Mouse (Mus musculus): Measurements from ENCODE around the gene Slc15a3. TPM values are rescaled to one million over a fixed set of nuclear protein-coding genes. Genes with fewer than 3 reads are reported as not detected.

Gene Slc15a3
- 0.46 and 2.7 TPM in 2 replicates for total RNA-seq (2014; rRNA removed; ENCODE audit: low replicate concordance)
- polyA plus RNA-seq (2015; fragmentation: Nextera tagmentation; extraction: Ambion mirVana) = 0.43 and 0.59 TPM in 2 replicates

DNA sequence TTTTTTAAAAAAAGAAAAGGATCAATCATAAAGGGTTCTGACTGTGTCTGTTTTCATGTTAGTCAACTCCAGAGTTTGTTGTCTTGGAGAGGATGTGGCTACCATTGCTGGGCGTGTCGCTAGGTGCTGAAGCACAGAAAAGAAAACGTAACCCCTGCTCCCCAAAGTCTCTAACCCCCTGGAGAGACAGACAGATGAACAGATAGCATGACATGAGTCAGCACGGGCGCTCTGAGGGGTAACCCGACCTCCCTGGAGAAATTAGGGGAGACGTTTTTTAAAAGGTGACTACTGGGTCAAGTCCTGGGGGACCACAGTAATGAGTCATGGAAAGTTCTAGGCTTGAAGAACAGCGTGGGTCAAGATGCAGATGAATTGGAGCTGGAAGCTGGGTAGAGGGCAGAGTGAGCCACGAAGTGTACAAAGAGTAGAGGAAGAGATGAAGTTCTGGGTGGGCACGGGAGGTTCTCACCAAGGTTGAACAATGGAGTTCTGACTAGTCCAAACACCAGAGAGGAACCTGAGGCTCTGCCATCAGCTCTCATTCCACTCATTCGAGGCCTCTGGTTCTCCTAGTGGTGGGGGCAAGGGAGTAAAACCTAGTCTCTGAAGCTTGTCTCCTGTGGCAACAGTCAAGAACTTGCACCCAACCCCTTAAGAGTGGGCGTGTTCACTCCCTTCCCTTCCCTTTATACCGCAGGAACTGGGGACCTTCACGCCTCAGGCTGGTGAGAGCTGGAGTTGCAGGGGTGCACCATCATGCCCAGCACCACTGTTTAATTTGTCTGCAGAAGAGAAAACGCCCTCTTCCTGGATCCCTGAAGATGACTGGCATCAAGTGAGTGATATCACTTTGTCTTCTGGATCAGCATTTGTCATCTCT lies at the start of gene Slc15a3:
TSS of gene Slc15a3 (plus strand) at position 718 of the 883 bp plus-strand sequence.
- 68% methylated on average over 15 of the region's 15 CpGs for WGBS
- Histone ChIP-seq H3K4me1 (ENCODE audit: control insufficient read depth, insufficient read depth) (0 out of 2 replicates have a peak, but pooled peaks cover 5% of the 10 kb centered on the region), H3K27me3 (ENCODE audit: control insufficient read depth, insufficient read depth, low read length) (no peaks in the 10 kb centered on the region), H3K9me3 (replicated peaks; ENCODE audit: control insufficient read depth, low read length) (no peaks in the 10 kb centered on the region), H3K27ac (ENCODE audit: low read depth) (no peak within 1 kb of the TSS), H3K4me3 (ENCODE audit: low read depth, low read length) (no peak within 1 kb of the TSS), H3K9ac (replicated peaks; ENCODE audit: low read depth, low read length) (no peak within 1 kb of the TSS), H3K4me2 (ENCODE audit: low read depth, low read length) (no peak within 1 kb of the TSS), H3K36me3 (replicated peaks; ENCODE audit: control insufficient read depth, insufficient read depth, low read length) (no peaks in the 10 kb centered on the region)
- ATAC-seq (ENCODE audit: insufficient read depth, low read depth) (no peak), DNase-seq (ENCODE audit: low spot score) (no peak)
- TF ChIP-seq EP300 (IDR thresholded peaks at IDR 0.05; ENCODE audit: low read depth) (no peak), CTCF (IDR thresholded peaks at IDR 0.05; ENCODE audit: low read depth) (no peak)

DNA sequence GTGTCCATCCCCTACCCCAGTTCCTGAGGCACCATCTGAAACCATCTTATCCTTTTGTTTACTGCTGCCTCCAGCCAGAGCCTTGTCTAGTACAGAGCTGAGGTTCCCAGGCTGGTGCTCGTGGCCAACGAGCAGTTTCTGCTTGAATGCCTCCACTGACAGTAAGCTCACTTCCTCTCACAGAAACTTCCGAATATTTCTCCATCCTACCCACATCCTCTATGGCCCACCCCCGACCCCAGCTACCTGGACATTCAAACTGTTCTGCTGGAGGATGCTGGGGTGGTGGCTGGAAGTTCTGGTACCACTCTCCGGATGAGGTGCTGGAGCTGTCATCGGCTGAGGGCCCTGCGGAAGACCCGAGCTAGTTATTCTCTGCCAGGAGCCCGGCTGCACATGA lies 49.2 kb upstream of the Slc15a3 start:
- no peak for ATAC-seq (ENCODE audit: insufficient read depth, low read depth)
- TF ChIP-seq CTCF (IDR thresholded peaks at IDR 0.05; ENCODE audit: low read depth) (no peak), EP300 (IDR thresholded peaks at IDR 0.05; ENCODE audit: low read depth) (no peak)
- no peak for DNase-seq (ENCODE audit: low spot score)
- no peaks in the 10 kb centered on the region for H3K36me3 ChIP-seq (replicated peaks; ENCODE audit: control insufficient read depth, insufficient read depth, low read length)
- no peak overlapping the region for H3K4me3 ChIP-seq (ENCODE audit: low read depth, low read length)
- H3K27ac ChIP-seq (ENCODE audit: low read depth) = no peak overlapping the region
- no peak overlapping the region for H3K9ac ChIP-seq (replicated peaks; ENCODE audit: low read depth, low read length)
- H3K27me3 ChIP-seq (ENCODE audit: control insufficient read depth, insufficient read depth, low read length) = no peaks in the 10 kb centered on the region
- H3K9me3 ChIP-seq (replicated peaks; ENCODE audit: control insufficient read depth, low read length) = no peaks in the 10 kb centered on the region
- H3K4me2 ChIP-seq (ENCODE audit: low read depth, low read length) = no peak overlapping the region
- H3K4me1 ChIP-seq (ENCODE audit: control insufficient read depth, insufficient read depth) = peaks cover 14% of the 10 kb centered on the region
- 71% methylated on average over 9 of the region's 9 CpGs for WGBS

DNA sequence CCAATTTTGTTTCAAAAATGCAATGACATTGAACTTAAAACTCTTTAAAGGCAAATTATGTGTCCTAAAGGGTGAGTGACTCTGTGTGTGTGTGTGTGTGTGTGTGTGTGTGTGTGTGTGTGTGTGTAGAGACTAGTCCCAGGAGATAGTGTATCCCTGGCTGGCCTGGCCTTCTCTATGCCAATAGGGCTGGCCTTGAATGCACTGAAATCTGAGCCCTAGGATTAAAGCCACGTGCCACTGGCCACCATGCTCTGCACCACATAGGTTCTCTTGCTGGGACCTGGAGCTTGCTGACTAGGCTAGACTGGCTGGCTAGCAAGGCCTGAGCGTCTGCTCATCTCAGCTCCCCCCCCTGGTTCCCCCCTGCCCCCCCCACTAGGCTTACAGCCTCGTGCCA lies 46.5 kb upstream of the Slc15a3 start:
- no peaks in the 10 kb centered on the region for H3K4me1 ChIP-seq (ENCODE audit: control insufficient read depth, insufficient read depth)
- H3K27me3 ChIP-seq (ENCODE audit: control insufficient read depth, insufficient read depth, low read length) = no peaks in the 10 kb centered on the region
- TF ChIP-seq CTCF (IDR thresholded peaks at IDR 0.05; ENCODE audit: low read depth) (no peak), EP300 (IDR thresholded peaks at IDR 0.05; ENCODE audit: low read depth) (no peak)
- no peak overlapping the region for H3K4me3 ChIP-seq (ENCODE audit: low read depth, low read length)
- H3K36me3 ChIP-seq (replicated peaks; ENCODE audit: control insufficient read depth, insufficient read depth, low read length) = no peaks in the 10 kb centered on the region
- DNase-seq (ENCODE audit: low spot score) (no peak), ATAC-seq (ENCODE audit: insufficient read depth, low read depth) (no peak)
- H3K9me3 ChIP-seq (replicated peaks; ENCODE audit: control insufficient read depth, low read length) = no peaks in the 10 kb centered on the region
- WGBS = 66% methylated on average over 3 of the region's 3 CpGs
- no peak overlapping the region for H3K27ac ChIP-seq (ENCODE audit: low read depth)
- no peak overlapping the region for H3K4me2 ChIP-seq (ENCODE audit: low read depth, low read length)
- no peak overlapping the region for H3K9ac ChIP-seq (replicated peaks; ENCODE audit: low read depth, low read length)

DNA sequence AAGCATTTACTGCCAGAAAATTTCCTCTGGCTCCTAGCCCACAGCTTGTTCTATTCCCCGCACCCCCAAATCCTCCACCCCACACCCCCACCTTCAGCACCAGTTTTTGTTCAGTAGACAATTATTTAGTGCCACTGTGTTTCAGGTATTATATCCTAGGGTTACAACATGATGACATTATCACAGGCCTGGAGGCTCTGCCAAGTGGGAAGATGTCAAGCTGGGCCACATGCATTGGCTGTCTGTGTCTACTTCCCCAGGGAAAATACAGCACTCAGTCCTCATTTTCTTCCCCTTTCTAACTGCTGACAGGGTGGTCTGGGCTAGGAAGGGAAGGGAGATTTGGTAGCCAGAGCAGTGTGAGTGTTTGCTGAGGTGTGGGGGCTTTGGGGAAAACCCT lies 44.6 kb upstream of the Slc15a3 start:
- H3K4me2 ChIP-seq (ENCODE audit: low read depth, low read length) = no peak overlapping the region
- no peaks in the 10 kb centered on the region for H3K36me3 ChIP-seq (replicated peaks; ENCODE audit: control insufficient read depth, insufficient read depth, low read length)
- ATAC-seq (ENCODE audit: insufficient read depth, low read depth) = no peak
- DNase-seq (ENCODE audit: low spot score) = no peak
- 66% methylated on average over 1 of the region's 1 CpGs for WGBS
- TF ChIP-seq EP300 (IDR thresholded peaks at IDR 0.05; ENCODE audit: low read depth) = no peak
- no peak for TF ChIP-seq CTCF (IDR thresholded peaks at IDR 0.05; ENCODE audit: low read depth)
- no peak overlapping the region for H3K27ac ChIP-seq (ENCODE audit: low read depth)
- H3K27me3 ChIP-seq (ENCODE audit: control insufficient read depth, insufficient read depth, low read length) = no peaks in the 10 kb centered on the region
- no peaks in the 10 kb centered on the region for H3K4me1 ChIP-seq (ENCODE audit: control insufficient read depth, insufficient read depth)
- H3K4me3 ChIP-seq (ENCODE audit: low read depth, low read length) = no peak overlapping the region
- no peaks in the 10 kb centered on the region for H3K9me3 ChIP-seq (replicated peaks; ENCODE audit: control insufficient read depth, low read length)
- H3K9ac ChIP-seq (replicated peaks; ENCODE audit: low read depth, low read length) = no peak overlapping the region

DNA sequence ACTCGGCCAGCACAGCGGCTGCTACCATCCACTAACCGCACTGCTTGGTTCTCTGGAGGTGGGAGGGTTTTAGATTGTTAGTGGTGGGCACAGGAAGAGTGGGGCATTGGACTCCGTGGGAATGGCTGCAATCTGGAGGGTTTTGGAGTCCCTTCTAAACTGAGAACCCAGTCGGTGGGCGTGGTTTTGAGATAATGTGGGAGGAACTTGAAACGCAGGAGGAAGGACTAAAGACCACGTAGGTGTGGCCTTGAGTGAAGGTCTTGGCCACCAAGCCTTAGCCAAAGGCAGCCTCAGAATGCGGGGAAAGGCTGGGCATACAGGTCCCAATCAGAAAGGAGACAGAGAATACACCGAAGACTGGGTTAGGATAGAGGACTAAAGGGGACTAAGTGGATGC lies 41.0 kb upstream of the Slc15a3 start:
- Histone ChIP-seq H3K9me3 (replicated peaks; ENCODE audit: control insufficient read depth, low read length) (no peaks in the 10 kb centered on the region), H3K4me3 (ENCODE audit: low read depth, low read length) (no peak overlapping the region), H3K27ac (ENCODE audit: low read depth) (no peak overlapping the region), H3K4me2 (ENCODE audit: low read depth, low read length) (no peak overlapping the region), H3K4me1 (ENCODE audit: control insufficient read depth, insufficient read depth) (no peaks in the 10 kb centered on the region), H3K36me3 (replicated peaks; ENCODE audit: control insufficient read depth, insufficient read depth, low read length) (no peaks in the 10 kb centered on the region), H3K27me3 (ENCODE audit: control insufficient read depth, insufficient read depth, low read length) (no peaks in the 10 kb centered on the region), H3K9ac (replicated peaks; ENCODE audit: low read depth, low read length) (no peak overlapping the region)
- WGBS = 65% methylated on average over 10 of the region's 10 CpGs
- no peak for DNase-seq (ENCODE audit: low spot score)
- no peak for ATAC-seq (ENCODE audit: insufficient read depth, low read depth)
- TF ChIP-seq EP300 (IDR thresholded peaks at IDR 0.05; ENCODE audit: low read depth) (no peak), CTCF (IDR thresholded peaks at IDR 0.05; ENCODE audit: low read depth) (no peak)
